In the genomic region with DNA sequence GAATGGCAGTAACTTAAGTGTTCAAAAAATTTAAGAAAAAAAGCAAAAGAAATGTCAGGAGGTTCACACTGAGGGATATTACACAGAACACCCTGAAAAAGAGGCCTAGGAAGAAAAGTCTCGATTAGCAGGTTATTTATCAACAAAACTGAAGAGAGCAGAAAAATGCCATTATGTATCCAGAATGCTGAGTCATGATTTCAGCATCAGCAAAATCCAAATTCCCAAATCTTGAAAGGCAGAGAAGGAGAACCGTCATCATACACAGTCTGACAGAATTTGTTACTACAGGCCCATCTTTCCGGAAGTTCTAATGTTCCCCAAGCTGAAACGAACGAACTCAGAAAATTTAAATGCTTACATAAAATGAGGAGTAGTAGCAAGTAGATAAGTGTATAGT, we compare ENCODE assay signal across 25 mouse cellular contexts.
"Had no signal": no experiment of that assay in that cellular context is flagged by ENCODE, and none has a peak within 500 bp of the region (broad histone marks: within the 10 kb centered on the region; RNA-seq: fewer than 3 reads in every experiment).

No protein-coding gene starts in this region.

- H3K27ac ChIP-seq: embryonic facial prominence, embryonic 10.5 days; embryonic facial prominence, embryonic 12.5 days; embryonic facial prominence, embryonic 13.5 days; embryonic facial prominence, embryonic 15.5 days; forebrain, embryonic 10.5 days; forebrain, embryonic 12.5 days; forebrain, embryonic 13.5 days; forebrain, embryonic 15.5 days; gastrocnemius, adult 2 months; heart, adult 2 months; heart, embryonic 10.5 days had no signal

- DNase-seq: cerebellum, adult 9-11 months; cerebellum, postnatal 10 days; cerebellum, postnatal 14 days; cerebellum, postnatal 25 days; cerebellum, postnatal 36 days; embryo, embryonic 11 days; forebrain, postnatal 0 days; gastrocnemius, adult 2 months; gastrocnemius, postnatal 10 days; gastrocnemius, postnatal 14 days; gastrocnemius, postnatal 25 days; gastrocnemius, postnatal 36 days; heart, adult 11 months; heart, adult 18-20 months; heart, adult 2 months had no signal

- H3K9me3 ChIP-seq: embryonic facial prominence, embryonic 10.5 days; embryonic facial prominence, embryonic 12.5 days; embryonic facial prominence, embryonic 13.5 days; embryonic facial prominence, embryonic 15.5 days; forebrain, embryonic 10.5 days; forebrain, embryonic 12.5 days; forebrain, embryonic 13.5 days; forebrain, embryonic 15.5 days; heart, embryonic 10.5 days had no signal

- H3K36me3 ChIP-seq: embryonic facial prominence, embryonic 10.5 days; embryonic facial prominence, embryonic 12.5 days; embryonic facial prominence, embryonic 13.5 days; embryonic facial prominence, embryonic 15.5 days; forebrain, embryonic 10.5 days; forebrain, embryonic 12.5 days; forebrain, embryonic 15.5 days; heart, embryonic 10.5 days had no signal

- H3K27me3 ChIP-seq: embryonic facial prominence, embryonic 12.5 days; embryonic facial prominence, embryonic 13.5 days; embryonic facial prominence, embryonic 15.5 days; forebrain, embryonic 12.5 days; forebrain, embryonic 13.5 days; forebrain, embryonic 15.5 days had no signal

- H3K9ac ChIP-seq: embryonic facial prominence, embryonic 12.5 days; embryonic facial prominence, embryonic 13.5 days; embryonic facial prominence, embryonic 15.5 days; forebrain, embryonic 12.5 days; forebrain, embryonic 13.5 days; forebrain, embryonic 15.5 days; forebrain, postnatal 0 days had no signal

- H3K4me2 ChIP-seq: embryonic facial prominence, embryonic 12.5 days; embryonic facial prominence, embryonic 13.5 days; embryonic facial prominence, embryonic 15.5 days; forebrain, embryonic 12.5 days; forebrain, embryonic 13.5 days; forebrain, embryonic 15.5 days had no signal

- H3K4me3 ChIP-seq: embryonic facial prominence, embryonic 10.5 days; embryonic facial prominence, embryonic 12.5 days; embryonic facial prominence, embryonic 13.5 days; embryonic facial prominence, embryonic 15.5 days; erythroblast, embryonic 14.5 days; forebrain, embryonic 10.5 days; forebrain, embryonic 12.5 days; forebrain, embryonic 13.5 days; forebrain, embryonic 15.5 days; gastrocnemius, adult 2 months; heart, adult 2 months; heart, embryonic 10.5 days had no signal

- H3K4me1 ChIP-seq: embryonic facial prominence, embryonic 10.5 days; embryonic facial prominence, embryonic 12.5 days; embryonic facial prominence, embryonic 13.5 days; embryonic facial prominence, embryonic 15.5 days; forebrain, embryonic 10.5 days; forebrain, embryonic 12.5 days; forebrain, embryonic 13.5 days; forebrain, embryonic 15.5 days; heart, embryonic 10.5 days had no signal
